Mouse (Mus musculus): Measurements from ENCODE around the gene Nemp1.
A peak's percentile ranks its signal among the peaks of the same experiment; 100 is the strongest.

Gene Nemp1

GRCm38 (mm10) chr10:127725136-127725535 is 58.4 kb downstream of the Nemp1 start:
- DNase-seq (ENCODE audit: low read depth, low spot score): no peak

DNA sequence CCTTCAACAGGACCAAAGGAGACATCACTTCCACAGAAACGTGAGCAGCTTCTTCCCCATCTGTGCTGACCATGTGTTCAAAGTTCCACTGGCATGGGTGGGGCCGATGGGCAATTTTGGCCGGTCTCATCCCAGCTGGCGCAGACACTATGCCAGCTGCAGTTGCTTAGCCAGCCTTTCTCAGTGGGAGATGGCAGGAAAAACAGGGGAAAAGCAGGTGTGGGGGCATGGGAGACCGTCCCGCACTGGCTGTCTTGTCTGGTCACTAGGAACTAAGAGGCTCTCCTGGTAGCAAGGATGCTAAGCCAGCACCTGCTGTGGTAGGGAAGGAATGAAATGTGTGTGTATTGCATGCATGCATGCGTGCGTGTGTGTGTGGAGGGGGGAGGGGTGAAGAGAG is 61.7 kb downstream of the Nemp1 start:
- no peak for DNase-seq (ENCODE audit: low read depth, low spot score)

DNA sequence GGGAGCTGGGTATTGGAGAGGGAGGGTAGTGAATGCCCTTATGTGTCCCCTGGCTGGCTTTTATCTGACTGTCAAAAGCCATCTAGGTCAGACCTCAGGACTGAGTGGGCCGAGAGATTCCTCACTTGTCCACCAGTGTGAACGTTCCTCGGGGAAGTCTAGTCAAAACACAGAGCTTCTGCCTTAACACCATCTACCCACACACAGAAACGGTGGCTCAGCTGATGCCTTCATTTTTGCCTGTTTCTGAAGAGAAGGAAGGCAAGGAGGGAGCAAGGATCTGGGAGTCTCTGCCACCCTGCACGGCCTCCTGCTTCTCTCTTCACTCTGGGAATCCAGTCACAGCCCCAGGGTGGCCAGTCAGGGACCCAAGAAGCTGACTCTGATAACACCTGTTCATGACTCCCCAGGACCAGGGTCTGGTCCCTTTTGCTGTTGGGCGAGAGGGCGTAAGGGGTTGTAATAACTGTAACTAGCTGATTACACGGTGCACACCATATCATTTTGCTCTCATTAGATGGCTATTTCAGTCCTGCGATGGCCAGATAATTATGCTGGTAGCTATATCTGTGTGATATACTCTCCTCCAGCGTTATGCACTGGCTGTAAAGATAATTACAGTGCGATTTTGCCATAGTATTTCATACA is 63.7 kb downstream of the Nemp1 start:
- no peak for DNase-seq (ENCODE audit: low read depth, low spot score)

- no peak for DNase-seq (ENCODE audit: low read depth, low spot score)
These were observed 64.2 kb downstream of the Nemp1 start for GRCm38 (mm10) chr10:127730933-127731310.

GRCm38 (mm10) chr10:127731397-127731796 is 64.7 kb downstream of the Nemp1 start:
- no peak for DNase-seq (ENCODE audit: low read depth, low spot score)

DNA sequence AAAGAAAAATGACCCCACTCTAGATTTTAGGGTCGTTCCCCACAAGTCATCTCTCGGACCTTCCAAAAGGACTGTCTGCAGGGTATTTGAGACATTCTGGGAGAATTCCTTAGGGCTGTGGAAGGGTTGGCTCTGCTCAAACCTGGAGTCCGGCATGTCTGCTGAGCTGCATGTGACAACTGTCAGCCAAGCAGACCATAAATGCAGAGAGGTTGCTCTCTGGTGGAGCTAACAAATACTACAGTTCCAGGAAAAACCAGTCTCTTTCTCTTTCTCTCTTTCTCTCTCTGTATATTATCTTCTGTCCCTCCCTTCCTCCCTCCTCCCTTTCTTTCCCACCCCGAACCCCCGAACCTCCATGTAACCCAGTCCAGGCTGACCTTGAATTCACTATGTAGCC is 67.7 kb downstream of the Nemp1 start:
- no peak for DNase-seq (ENCODE audit: low read depth, low spot score)

- peak; percentile 22 for DNase-seq (ENCODE audit: low read depth, low spot score)
These were observed 69.6 kb downstream of the Nemp1 start for GRCm38 (mm10) chr10:127736266-127736665.

DNA sequence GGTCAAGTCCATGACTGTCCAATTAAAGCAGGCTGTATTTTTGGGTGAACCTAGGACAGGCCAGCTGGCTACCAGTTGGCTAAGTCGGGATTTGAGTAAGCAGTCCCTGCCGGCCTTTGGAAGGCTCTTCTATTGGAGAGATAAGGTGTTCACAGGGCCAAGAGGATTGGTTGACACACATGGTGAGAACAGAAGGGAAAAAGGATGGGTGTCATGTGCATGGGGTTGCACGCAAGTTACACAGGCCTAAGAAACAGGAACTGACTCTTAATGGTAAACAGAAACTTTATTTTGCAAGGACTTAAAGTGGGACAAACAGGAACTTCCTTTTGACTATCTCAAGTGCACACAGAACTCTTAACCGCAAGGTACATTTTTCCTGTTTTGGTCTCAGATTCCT is 70.2 kb downstream of the Nemp1 start:
- peak; percentile 62 for DNase-seq (ENCODE audit: low read depth, low spot score)

- no peak for DNase-seq (ENCODE audit: low read depth, low spot score)
These were observed 70.9 kb downstream of the Nemp1 start for GRCm38 (mm10) chr10:127737552-127737951.

DNA sequence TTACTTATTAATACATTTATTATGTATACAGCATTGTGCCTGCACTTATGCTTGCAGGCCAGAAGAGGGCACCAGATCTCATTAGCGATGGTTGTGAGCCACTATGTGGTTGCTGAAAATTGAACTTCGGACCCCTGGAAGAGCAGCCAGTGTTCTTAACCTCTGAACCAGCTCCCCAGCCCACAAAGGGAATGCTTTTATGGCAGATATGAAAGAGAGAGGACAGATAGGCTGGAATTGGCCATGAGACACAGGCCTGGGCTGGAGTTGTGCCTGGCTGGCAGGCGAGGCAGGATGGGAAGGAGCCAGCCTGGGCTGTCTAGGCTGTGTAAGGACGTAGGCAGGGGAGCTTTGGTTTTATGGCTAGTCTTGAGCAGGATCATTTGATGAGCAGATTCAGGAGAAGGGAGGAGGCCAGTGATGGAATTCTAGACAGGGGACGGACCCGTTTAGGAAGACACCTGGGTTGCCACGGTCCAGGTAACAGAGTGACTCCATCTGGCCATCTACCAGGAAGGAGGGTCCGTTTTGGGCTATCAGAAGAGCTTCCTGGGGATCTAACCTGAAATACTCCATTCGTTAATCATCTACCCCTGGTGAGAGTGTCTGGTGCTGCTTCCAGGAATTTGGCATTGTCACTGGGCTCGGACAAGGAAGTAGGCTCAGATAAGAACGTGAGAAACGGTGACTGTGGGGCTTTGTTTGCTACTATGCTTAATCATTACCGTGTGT is 71.6 kb downstream of the Nemp1 start:
- peak; percentile 71 for DNase-seq (ENCODE audit: low read depth, low spot score)

- DNase-seq (ENCODE audit: low read depth, low spot score): peak; percentile 84
These were observed 72.5 kb downstream of the Nemp1 start, which contains the start of gene Zbtb39 for GRCm38 (mm10) chr10:127739083-127739660. Zbtb39 (plus strand) TSS chr10:127739538.

GRCm38 (mm10) chr10:127739661-127740161 is 73.0 kb downstream of the Nemp1 start:
- DNase-seq (ENCODE audit: low read depth, low spot score): peak; percentile 52

- DNase-seq (ENCODE audit: low read depth, low spot score): peak; percentile 58
These were observed 78.0 kb downstream of the Nemp1 start for GRCm38 (mm10) chr10:127744661-127745060.

- no peak for DNase-seq (ENCODE audit: low read depth, low spot score)
These were observed 79.2 kb downstream of the Nemp1 start for GRCm38 (mm10) chr10:127745886-127746285.

DNA sequence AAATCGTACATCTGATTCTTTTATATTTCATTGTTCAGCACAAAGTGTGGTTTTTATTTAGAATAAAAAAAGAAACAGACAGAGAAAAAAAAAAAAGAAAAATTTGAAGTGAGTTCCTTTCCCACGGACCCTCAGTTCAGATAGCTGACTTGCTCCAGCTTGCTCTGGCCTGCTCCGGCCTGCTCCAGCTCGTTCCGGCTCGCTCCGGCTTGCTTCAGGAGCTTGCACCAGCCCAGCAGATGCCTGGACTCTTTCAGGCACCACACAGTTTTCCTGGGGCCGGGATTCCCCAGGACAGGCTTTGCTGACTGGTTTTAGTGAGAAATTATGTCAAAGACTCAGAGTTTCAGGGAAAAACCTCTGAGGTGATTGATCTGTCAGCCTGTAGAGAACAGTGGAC is 80.6 kb downstream of the Nemp1 start:
- DNase-seq (ENCODE audit: low read depth, low spot score): no peak

DNA sequence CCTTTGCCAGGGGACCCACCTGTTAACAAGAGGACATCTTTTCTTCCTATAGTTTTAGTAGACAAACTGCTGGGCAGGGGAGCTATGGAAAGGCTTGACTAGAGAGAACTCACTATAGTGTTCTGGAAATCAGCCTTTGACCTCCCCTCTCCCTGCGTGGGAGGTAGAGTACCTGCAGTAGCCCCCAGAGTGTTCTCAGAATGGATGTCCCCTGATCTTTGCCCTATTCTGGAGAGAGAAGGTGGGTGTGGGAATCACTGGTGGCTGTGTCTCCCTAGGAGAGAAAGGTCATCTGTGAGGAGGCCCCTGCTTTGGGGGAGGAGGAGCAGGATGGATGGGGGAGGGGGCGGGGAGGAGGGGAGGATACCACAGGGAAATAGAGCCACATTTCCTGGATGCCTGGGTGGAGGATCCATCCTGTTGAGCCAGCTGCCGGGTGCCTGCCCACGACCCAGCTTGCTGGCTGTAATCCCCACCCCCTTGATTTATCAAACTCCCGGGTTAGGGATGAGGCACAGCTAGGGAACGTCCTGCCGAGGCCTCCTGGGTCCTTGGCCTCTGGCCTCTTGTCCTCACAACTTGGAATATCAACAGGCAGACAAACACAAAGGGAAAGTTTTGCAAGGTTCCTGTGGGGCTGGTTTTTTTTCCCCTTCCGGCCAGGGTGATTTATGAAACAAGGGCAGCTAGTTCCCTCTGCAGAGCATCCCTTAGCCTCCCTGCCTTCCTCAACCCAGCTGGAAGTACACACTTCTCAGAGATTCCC is 82.3 kb downstream of the Nemp1 start:
- no peak for DNase-seq (ENCODE audit: low read depth, low spot score)

DNA sequence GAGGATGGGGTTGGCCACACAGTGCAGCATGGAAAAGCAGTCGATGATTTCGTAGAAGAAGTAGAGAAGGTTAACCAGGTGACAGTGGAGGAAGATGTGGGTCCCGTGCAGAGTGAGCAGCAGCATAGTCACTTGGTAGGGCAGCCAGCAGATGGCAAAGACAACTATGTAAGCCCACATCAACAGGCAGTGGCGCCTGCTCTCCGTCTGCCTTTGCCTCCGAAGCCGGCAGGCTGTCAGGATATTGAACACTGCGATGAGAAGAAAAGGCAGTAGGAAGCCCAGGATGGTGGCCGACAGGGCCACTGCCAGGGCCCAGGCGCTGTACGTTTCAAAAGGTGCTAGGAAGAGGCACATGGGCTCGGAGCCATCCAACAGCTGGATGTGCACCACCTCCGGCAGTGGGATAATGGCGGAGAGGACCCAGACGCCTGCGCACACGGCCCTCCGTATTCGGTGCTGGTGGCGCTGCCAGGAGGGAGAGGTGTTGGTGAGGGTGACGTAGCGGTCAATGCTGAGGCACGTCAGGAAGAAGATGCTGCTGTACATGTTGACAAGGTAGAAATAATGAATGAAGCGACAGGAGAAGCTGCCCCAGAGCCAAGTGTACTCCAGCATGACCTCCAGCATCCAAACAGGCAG is 83.6 kb downstream of the Nemp1 start:
- DNase-seq (ENCODE audit: low read depth, low spot score): no peak

Data from A20 (cell line).